Mouse (Mus musculus) urinary bladder, postnatal 36 days (tissue): ENCODE measurements around the gene Cacnb2.
A peak's percentile ranks its signal among the peaks of the same experiment; 100 is the strongest.

ENCODE experiments used
- DNase-seq, 2 experiments: peaks; one replicate each; pipeline ENCODE4 v3.0.0; 2022; ENCODE audit warnings: low spot score in 2 of 2, mixed read lengths in 1 of 2

Cacnb2 gene

GRCm38 (mm10) chr2:14602788-14603187, at the start of gene Cacnb2:
Gene Cacnb2, plus strand, starts transcription at chr2:14603088.
- DNase-seq = no peak

- DNase-seq = no peak
These were observed 34.9 kb upstream of the Cacnb2 start for GRCm38 (mm10) chr2:14568020-14568419.

- no peak for DNase-seq
These were observed 31.6 kb upstream of the Cacnb2 start for GRCm38 (mm10) chr2:14571300-14571699.

- DNase-seq = no peak
These were observed 13.3 kb upstream of the Cacnb2 start for GRCm38 (mm10) chr2:14589541-14589940.

- DNase-seq = no peak
These were observed 4.9 kb upstream of the Cacnb2 start for GRCm38 (mm10) chr2:14597909-14598563.

GRCm38 (mm10) chr2:14603784-14604781, 1.2 kb downstream of the Cacnb2 start:
- peak; percentile 30 to 41 for DNase-seq

- DNase-seq = peak in 1 of 2 experiments; percentile 7
These were observed 1.9 kb downstream of the Cacnb2 start for GRCm38 (mm10) chr2:14604791-14605190.

GRCm38 (mm10) chr2:14605207-14605606, 2.3 kb downstream of the Cacnb2 start:
- no peak for DNase-seq

- no peak for DNase-seq
These were observed 5.7 kb downstream of the Cacnb2 start for GRCm38 (mm10) chr2:14608606-14609005.

GRCm38 (mm10) chr2:14612705-14613104, 9.8 kb downstream of the Cacnb2 start:
- DNase-seq = no peak

- DNase-seq = no peak
These were observed 13.5 kb downstream of the Cacnb2 start for GRCm38 (mm10) chr2:14616361-14616760.

GRCm38 (mm10) chr2:14620120-14620853, 17.4 kb downstream of the Cacnb2 start:
- DNase-seq = no peak

GRCm38 (mm10) chr2:14620891-14621290, 18.0 kb downstream of the Cacnb2 start:
- DNase-seq = peak in 1 of 2 experiments; percentile 26

GRCm38 (mm10) chr2:14623820-14624219, 20.9 kb downstream of the Cacnb2 start:
- no peak for DNase-seq

GRCm38 (mm10) chr2:14629814-14630492, 27.1 kb downstream of the Cacnb2 start:
- DNase-seq = no peak

- DNase-seq = no peak
These were observed 28.7 kb downstream of the Cacnb2 start for GRCm38 (mm10) chr2:14631590-14631989.

GRCm38 (mm10) chr2:14633202-14633601, 30.3 kb downstream of the Cacnb2 start:
- DNase-seq = no peak

GRCm38 (mm10) chr2:14639266-14639665, 36.4 kb downstream of the Cacnb2 start:
- DNase-seq = no peak

GRCm38 (mm10) chr2:14639877-14640276, 37.0 kb downstream of the Cacnb2 start:
- DNase-seq = no peak

GRCm38 (mm10) chr2:14641040-14641439, 38.2 kb downstream of the Cacnb2 start:
- DNase-seq = no peak

GRCm38 (mm10) chr2:14651268-14651667, 48.4 kb downstream of the Cacnb2 start:
- DNase-seq = peak; percentile 8 to 13
